Mouse (Mus musculus) retina, adult 2 months (tissue): ENCODE results near the gene Prss30.
"Not testable (repeated sequence)": the region's sequence is repeated elsewhere in the genome, so short reads cannot be mapped to it uniquely, and the experiment has no call there.

Source experiments
- DNase-seq: peaks from one replicate; pipeline ENCODE4 v3.0.0-alpha.2; 2012; ENCODE audit warnings: low read depth, low spot score

The Prss30 gene

DNA sequence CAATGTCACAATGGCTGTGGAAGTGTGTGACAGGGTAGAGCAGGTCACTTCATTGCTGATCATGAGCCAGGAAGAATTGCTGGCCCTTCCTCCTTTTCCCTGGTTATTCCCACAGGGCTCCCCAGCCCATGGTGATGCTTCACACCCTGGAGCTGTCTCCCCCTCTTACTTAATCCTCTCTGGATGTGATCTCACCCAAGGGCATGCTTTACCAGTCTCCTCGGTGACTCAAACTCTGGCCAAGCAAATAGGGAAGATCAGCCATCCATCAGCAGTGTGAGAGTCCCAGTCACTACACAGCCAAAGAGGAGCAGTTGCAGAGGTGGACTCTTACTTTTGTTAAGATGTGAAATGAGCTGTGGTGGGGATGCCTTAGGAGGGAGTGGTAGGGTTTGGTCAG is 4.6 kb upstream of the Prss30 start:
- DNase-seq: no peak

GRCm38 (mm10) chr17:23982912-23983311 is 2.5 kb upstream of the Prss30 start:
- no peak for DNase-seq

GRCm38 (mm10) chr17:23979471-23979870 is 895 bp downstream of the Prss30 start:
- DNase-seq: no peak

DNA sequence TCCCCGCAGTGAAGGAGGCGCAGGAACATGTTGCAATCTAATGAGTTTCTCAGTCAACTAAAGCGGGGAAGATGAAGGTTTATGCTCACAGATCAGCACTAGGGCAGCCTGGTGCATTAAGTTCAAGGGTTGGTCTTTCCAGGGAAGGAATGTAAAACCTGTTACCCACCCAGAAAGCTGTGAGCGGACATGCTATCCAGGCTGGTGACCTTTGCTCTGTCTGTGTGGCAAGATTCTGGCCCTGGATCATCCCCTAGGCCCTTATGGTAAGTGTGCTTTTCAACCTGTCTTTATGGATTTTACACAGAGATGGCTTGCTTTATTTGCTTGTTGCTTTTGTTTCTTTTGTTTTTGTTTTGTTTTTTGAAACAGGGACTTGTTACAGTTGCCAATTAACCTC is 3.7 kb downstream of the Prss30 start:
- DNase-seq: no peak

DNA sequence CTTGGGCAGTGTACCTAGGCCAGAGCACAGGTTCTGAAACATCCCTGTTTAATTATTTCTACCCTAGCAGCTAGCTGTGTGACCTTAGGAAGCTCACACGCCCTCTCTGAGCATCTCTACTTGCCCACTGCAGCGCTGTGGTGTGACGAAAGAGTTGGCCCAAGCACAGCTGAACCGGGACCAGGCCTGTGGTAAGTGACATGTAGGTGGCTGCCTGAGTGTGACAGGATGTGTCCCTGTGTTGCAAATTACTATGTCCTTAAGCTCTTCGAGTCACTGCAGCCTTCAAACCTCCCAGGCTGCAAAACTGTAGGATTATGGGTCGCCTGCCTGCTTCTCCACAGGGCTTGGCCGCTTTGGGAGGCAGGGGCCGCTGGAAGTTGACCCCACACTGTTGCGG is 9.1 kb downstream of the Prss30 start:
- no peak for DNase-seq

DNA sequence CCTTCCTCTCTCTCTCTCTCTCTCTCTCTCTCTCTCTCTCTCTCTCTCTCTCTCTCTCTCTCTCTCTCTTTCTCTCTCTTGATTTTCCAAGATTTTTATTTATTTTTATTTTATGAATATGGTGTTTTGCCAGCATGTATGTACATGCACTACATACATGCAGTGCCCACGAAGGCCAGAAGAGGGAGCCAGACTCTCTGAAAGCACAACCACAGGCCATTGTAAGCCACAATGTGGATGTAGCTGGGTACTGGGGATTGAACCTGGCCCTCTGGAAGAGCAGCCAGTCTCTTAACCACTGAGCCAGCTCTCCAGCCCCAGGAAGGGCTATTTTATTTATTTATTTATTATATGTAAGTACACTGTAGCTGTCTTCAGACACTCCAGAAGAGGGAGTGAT is 11.1 kb downstream of the Prss30 start:
- peak; percentile 26 for DNase-seq

GRCm38 (mm10) chr17:23968780-23969179 is 11.6 kb downstream of the Prss30 start:
- no peak for DNase-seq

- DNase-seq: no peak
Measured at GRCm38 (mm10) chr17:23966658-23967401, 13.5 kb downstream of the Prss30 start.

- no peak for DNase-seq
Measured at GRCm38 (mm10) chr17:23965805-23966425, 14.5 kb downstream of the Prss30 start.

- no peak for DNase-seq
Measured at GRCm38 (mm10) chr17:23961573-23962122, 18.7 kb downstream of the Prss30 start.

DNA sequence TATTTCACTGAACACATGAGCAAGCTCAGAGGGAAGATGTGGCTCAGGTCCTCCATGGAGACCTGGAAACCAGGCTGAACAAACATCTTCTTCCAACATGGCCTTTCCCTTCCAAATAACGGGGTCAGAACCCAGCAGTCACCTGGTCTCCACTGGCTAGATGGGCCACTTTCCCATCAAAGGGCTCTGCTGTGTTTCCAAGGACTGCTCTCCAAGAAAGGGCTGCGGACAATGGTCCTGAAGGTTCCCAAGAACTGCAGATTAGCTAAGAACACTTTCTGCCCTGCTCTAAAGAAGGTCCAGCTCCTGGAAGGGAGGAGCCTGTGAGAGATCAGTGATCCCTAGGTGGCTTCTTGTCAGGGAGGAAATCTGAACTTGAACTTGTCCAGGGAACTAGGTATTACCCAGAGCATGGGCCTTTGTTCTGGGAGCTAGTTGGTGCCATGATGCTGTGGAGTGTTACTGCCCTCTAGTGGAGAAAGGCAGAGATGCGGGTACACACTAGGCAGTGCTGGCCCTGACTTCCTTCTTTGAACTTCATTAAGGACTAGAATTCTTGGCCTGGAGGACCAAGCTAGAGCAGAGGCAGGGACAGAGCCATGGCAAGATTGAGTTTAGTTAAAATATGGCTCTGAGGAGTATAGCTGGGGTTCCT is 20.2 kb downstream of the Prss30 start:
- peak; percentile 44 for DNase-seq

DNA sequence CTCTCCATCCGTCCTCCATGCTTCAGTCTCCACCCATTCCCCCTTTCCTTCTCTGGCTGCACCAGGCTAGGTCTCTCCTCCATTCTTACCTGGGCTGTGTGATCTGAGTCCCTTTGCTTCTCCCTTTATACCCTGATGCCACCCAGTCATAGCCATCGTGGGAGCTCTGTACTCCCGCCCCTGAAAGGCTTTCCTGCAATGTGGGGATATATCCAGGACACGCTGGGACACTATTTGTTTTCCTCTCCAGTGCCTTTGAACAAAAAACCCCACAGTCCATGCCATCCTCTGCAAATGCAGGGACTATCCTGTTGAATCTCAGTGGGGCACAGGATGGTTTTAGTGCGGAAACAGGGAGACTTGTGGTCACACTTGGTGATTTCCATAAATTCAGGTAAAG is 25.2 kb downstream of the Prss30 start, which contains the start of gene Sbpl:
TSS of gene Sbpl (minus strand) at position 101 of the 400 bp plus-strand sequence.
- DNase-seq: no peak

- DNase-seq: not testable (repeated sequence)
Measured at GRCm38 (mm10) chr17:23950828-23951227, 29.5 kb downstream of the Prss30 start.

DNA sequence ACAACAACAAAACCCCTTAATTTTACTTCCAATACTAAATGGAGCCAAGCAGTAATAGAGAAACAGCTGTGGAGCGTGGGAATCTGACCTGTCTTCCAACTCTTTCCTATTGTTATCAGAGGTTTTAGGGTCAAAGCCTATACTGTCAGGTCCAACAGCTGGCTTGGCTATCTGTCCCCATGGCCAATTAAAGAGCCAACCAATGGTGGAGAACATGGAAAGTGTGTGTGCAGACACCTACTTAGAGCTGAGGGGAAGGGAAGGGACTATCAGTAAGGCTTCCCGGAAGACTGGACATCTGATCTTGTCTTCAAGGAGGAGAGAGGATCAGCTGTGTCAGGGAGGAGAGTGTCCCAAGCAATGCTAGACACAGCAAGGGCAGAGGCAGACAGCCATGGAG is 31.3 kb downstream of the Prss30 start:
- DNase-seq: no peak

DNA sequence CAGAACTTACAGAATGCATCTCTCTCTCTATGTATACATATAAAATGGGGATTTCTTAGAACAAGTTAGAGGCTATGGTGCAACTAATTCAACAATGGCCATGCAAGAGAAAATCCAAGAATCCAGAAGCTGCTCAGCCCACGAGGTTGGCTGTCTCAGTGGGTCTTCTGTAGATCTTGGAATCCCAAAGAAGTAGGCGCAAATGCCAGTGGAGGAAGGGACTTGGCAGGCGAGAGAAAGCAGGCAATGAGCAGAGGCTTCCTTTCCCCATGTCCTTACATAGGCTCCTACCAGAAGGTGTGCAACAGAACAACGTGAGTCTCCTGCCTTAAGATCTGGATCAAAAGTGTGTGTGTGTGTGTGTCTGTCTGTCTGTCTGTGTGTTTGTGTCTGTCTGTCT is 32.9 kb downstream of the Prss30 start:
- not testable (repeated sequence) for DNase-seq

GRCm38 (mm10) chr17:23941372-23941771 is 39.0 kb downstream of the Prss30 start, which contains the start of gene Sbp:
TSS of gene Sbp (plus strand) at chr17:23941672.
- DNase-seq: no peak

GRCm38 (mm10) chr17:23931157-23931556 is 49.2 kb downstream of the Prss30 start:
- DNase-seq: no peak

DNA sequence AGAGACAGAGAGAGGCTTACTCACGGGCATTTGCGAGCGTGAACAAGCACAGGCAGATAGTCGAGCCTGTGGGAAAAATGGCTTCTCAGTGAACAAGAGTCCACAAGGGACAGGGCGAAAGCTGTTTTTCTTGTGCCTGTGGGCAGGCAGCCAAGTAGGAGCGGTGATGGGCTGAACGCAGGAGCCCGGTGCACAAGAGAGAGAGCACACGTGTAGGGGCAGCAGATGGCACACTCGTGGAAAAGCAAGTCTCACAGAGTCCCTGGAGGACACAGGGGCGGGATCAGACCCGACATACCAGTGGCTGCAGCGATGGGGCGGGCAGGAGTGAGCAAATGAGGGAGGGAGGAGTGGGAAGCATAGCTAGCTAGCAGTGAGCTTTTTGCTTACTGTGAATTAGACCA is 55.3 kb downstream of the Prss30 start:
- DNase-seq: peak; percentile 11

DNA sequence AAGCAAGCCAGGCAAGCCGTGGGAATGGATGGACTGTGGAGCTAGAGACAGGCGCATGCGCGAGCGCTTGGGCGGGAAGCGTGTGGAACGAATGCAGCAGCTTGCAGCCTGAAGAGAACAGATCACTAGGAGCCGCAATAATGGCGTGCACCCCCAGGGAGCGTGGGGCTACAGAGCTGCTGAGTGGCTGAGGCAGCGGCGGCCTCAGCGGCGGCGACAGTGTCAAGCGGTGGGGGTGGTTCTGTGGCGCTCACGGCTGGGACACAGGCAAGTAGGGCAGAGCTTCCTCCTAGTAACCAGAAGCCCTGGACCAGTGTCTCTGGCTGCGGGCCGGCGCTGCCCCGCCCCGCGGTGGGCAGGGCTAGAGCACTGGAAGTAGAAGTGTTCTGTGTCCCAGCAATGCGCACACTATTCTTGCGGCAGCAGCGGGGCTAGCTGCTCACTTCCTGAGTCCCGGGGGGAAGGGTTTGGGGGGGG is 55.8 kb downstream of the Prss30 start:
- peak; percentile 59 for DNase-seq
